Mouse (Mus musculus) thymus, adult 2 months (tissue): ENCODE data around the gene A930004D18Rik. TPM values are rescaled to one million over a fixed set of nuclear protein-coding genes. Genes with fewer than 3 reads are reported as not detected.
"Not testable (repeated sequence)": the region's sequence is repeated elsewhere in the genome, so short reads cannot be mapped to it uniquely, and the experiment has no call there.

Experiments used
- DNase-seq: peaks from one replicate; pipeline ENCODE4 v3.0.0; 2021
- H3K27ac ChIP-seq: fragments of 200-500 bp; 2 replicates; pipeline ENCODE4 v1.5.1; 2012; ENCODE audit warnings: low read length, control low read depth; ENCODE audit not compliant: control insufficient read depth, insufficient read depth
- H3K27me3 ChIP-seq: fragments of 200-500 bp; 2 replicates; pipeline ENCODE4 v1.6.1; 2012; ENCODE audit warnings: mild to moderate bottlenecking, low read length, moderate library complexity, mixed read lengths; ENCODE audit not compliant: control insufficient read depth, insufficient read depth
- H3K36me3 ChIP-seq: fragments of 200-500 bp; 2 replicates; pipeline ENCODE4 v1.6.1; 2012; ENCODE audit warnings: mild to moderate bottlenecking, low read length, moderate library complexity; ENCODE audit not compliant: control insufficient read depth, insufficient read depth
- H3K4me1 ChIP-seq: fragments of 200-500 bp; replicated peaks from 2 replicates; pipeline ENCODE4 v1.6.1; 2012; ENCODE audit warnings: low read length; ENCODE audit not compliant: control insufficient read depth, insufficient read depth
- H3K4me3 ChIP-seq: fragments of 200-500 bp; 2 replicates; pipeline ENCODE4 v1.5.1; 2012; ENCODE audit warnings: mild to moderate bottlenecking, low read length, control low read depth, moderate library complexity; ENCODE audit not compliant: control insufficient read depth, insufficient read depth
- CTCF ChIP-seq: fragments of 200-500 bp; IDR thresholded peaks from 2 replicates; pipeline ENCODE4 v1.5.1; 2012; ENCODE audit warnings: mild to moderate bottlenecking, control low read depth, low read length, moderate library complexity, borderline replicate concordance; ENCODE audit not compliant: control insufficient read depth, poor library complexity, insufficient read depth; ENCODE audit errors: extremely low read depth
- POLR2A ChIP-seq: fragments of 200-500 bp; IDR thresholded peaks from 2 replicates; pipeline ENCODE4 v1.6.1; 2012; ENCODE audit warnings: mild to moderate bottlenecking, low read length, control low read depth, moderate library complexity; ENCODE audit not compliant: control insufficient read depth, poor library complexity, insufficient read depth; ENCODE audit errors: extremely low read depth
- WGBS: fragments of 180-500 bp; shearing (Covaris S2); methylation state at CpG from one replicate; pipeline ENCODE4 v1.1.7; 2018; 5-methylcytosine and 5-hydroxymethylcytosine counted together
- polyA plus RNA-seq: library from polyadenylated mRNA; depleted of rRNA; stranded (reverse); fragments of >200 nt; gene quantifications from 2 replicates; pipeline ENCODE4 v1.2.3, GENCODE M21; 2012

A930004D18Rik gene
- polyA plus RNA-seq, 1 experiment: 0.75 TPM

GRCm38 (mm10) chr2:17996858-17997257 is 40.7 kb downstream of the A930004D18Rik start, which contains the start of gene H2al2a:
Gene H2al2a (minus strand): TSS chr2:17996958.
- Histone ChIP-seq H3K36me3 (no peaks in the 10 kb centered on the region), H3K4me3 (no peak within 1 kb of the TSS), H3K27ac (no peak within 1 kb of the TSS), H3K27me3 (no peaks in the 10 kb centered on the region), H3K4me1 (no peaks in the 10 kb centered on the region)
- DNase-seq: no peak
- TF ChIP-seq POLR2A (no peak), CTCF (no peak)

GRCm38 (mm10) chr2:17989562-17989961 is 48.0 kb downstream of the A930004D18Rik start:
- no peak for TF ChIP-seq CTCF
- DNase-seq: no peak
- H3K4me3 ChIP-seq: no peak overlapping the region
- no peaks in the 10 kb centered on the region for H3K36me3 ChIP-seq
- no peaks in the 10 kb centered on the region for H3K4me1 ChIP-seq
- H3K27ac ChIP-seq: no peak overlapping the region
- no peaks in the 10 kb centered on the region for H3K27me3 ChIP-seq

GRCm38 (mm10) chr2:17989115-17989514 is 48.4 kb downstream of the A930004D18Rik start:
- H3K36me3 ChIP-seq: no peaks in the 10 kb centered on the region
- H3K4me3 ChIP-seq: no peak overlapping the region
- H3K27ac ChIP-seq: no peak overlapping the region
- TF ChIP-seq CTCF: no peak
- TF ChIP-seq POLR2A: no peak
- DNase-seq: no peak
- no peaks in the 10 kb centered on the region for H3K4me1 ChIP-seq
- 94% methylated on average over 3 of the region's 3 CpGs for WGBS
- H3K27me3 ChIP-seq: no peaks in the 10 kb centered on the region

GRCm38 (mm10) chr2:17986694-17987093 is 50.8 kb downstream of the A930004D18Rik start:
- no peak for TF ChIP-seq CTCF
- no peak for TF ChIP-seq POLR2A
- 92% methylated on average over 3 of the region's 3 CpGs for WGBS
- Histone ChIP-seq H3K36me3 (no peaks in the 10 kb centered on the region), H3K4me1 (no peaks in the 10 kb centered on the region), H3K27me3 (no peaks in the 10 kb centered on the region), H3K4me3 (no peak overlapping the region), H3K27ac (no peak overlapping the region)
- no peak for DNase-seq

GRCm38 (mm10) chr2:17984774-17985173 is 52.8 kb downstream of the A930004D18Rik start:
- DNase-seq: no peak
- WGBS: 97% methylated on average over 3 of the region's 3 CpGs
- H3K27me3 ChIP-seq: no peaks in the 10 kb centered on the region
- no peak overlapping the region for H3K4me3 ChIP-seq
- no peaks in the 10 kb centered on the region for H3K4me1 ChIP-seq
- no peaks in the 10 kb centered on the region for H3K36me3 ChIP-seq
- H3K27ac ChIP-seq: no peak overlapping the region
- no peak for TF ChIP-seq POLR2A
- TF ChIP-seq CTCF: no peak

- Histone ChIP-seq H3K4me3 (no peak overlapping the region), H3K27ac (no peak overlapping the region), H3K36me3 (no peaks in the 10 kb centered on the region), H3K4me1 (no peaks in the 10 kb centered on the region), H3K27me3 (no peaks in the 10 kb centered on the region)
- no peak for DNase-seq
- 93% methylated on average over 1 of the region's 1 CpGs for WGBS
- TF ChIP-seq CTCF (no peak), POLR2A (no peak)
These were observed 54.8 kb downstream of the A930004D18Rik start for GRCm38 (mm10) chr2:17982747-17983146.

- no peak for DNase-seq
- no peaks in the 10 kb centered on the region for H3K36me3 ChIP-seq
- no peaks in the 10 kb centered on the region for H3K4me1 ChIP-seq
- 96% methylated on average over 6 of the region's 6 CpGs for WGBS
- TF ChIP-seq CTCF: no peak
- no peak for TF ChIP-seq POLR2A
- no peaks in the 10 kb centered on the region for H3K27me3 ChIP-seq
- no peak overlapping the region for H3K4me3 ChIP-seq
- no peak overlapping the region for H3K27ac ChIP-seq
These were observed 58.8 kb downstream of the A930004D18Rik start for GRCm38 (mm10) chr2:17978706-17979105.

GRCm38 (mm10) chr2:17978251-17978650 is 59.3 kb downstream of the A930004D18Rik start:
- not testable (repeated sequence) for H3K27ac ChIP-seq, H3K4me1 ChIP-seq, H3K27me3 ChIP-seq, H3K36me3 ChIP-seq, H3K4me3 ChIP-seq, DNase-seq
- 96% methylated on average over 7 of the region's 7 CpGs for WGBS

GRCm38 (mm10) chr2:17977645-17978044 is 59.9 kb downstream of the A930004D18Rik start:
- not testable (repeated sequence) for DNase-seq, H3K36me3 ChIP-seq, H3K4me3 ChIP-seq, H3K4me1 ChIP-seq, H3K27ac ChIP-seq, H3K27me3 ChIP-seq
